Mouse (Mus musculus) heart, postnatal 4 days (tissue): ENCODE measurements around the gene Vmn2r106. TPM values are rescaled to one million over a fixed set of nuclear protein-coding genes. Genes with fewer than 3 reads are reported as not detected.

Source experiments
- DNase-seq: peaks from one replicate; pipeline ENCODE4 v3.0.0; 2021
- total RNA-seq, 2 experiments: library from RNA; stranded (reverse); gene quantifications; 2 replicates each; pipeline ENCODE4 v1.2.3; 2021

Gene Vmn2r106
- not detected for total RNA-seq

- DNase-seq, result no peak
Measured at GRCm38 (mm10) chr17:20285453-20285852, at the start of gene Vmn2r106. Gene Vmn2r106, minus strand, starts transcription at chr17:20285553.

GRCm38 (mm10) chr17:20305790-20306189 lies 20.4 kb upstream of the Vmn2r106 start:
- no peak for DNase-seq

GRCm38 (mm10) chr17:20286906-20287305 lies 1.6 kb upstream of the Vmn2r106 start:
- DNase-seq, result no peak

GRCm38 (mm10) chr17:20255522-20255921 lies 29.8 kb downstream of the Vmn2r106 start:
- DNase-seq, result no peak

- DNase-seq, result no peak
Measured at GRCm38 (mm10) chr17:20234952-20235351, 50.4 kb downstream of the Vmn2r106 start, which contains the start of gene Vmn2r105. Gene Vmn2r105, minus strand, starts transcription at chr17:20235052.

Other genes starting within 250 kb of the Vmn2r106 start
- gene Vmn2r104, start 237.2 kb downstream of the Vmn2r106 start, total RNA-seq, result not detected
- gene Fpr-rs7, start 171.3 kb downstream of the Vmn2r106 start, total RNA-seq, result not detected
- gene Fpr-rs6, start 102.5 kb downstream of the Vmn2r106 start, total RNA-seq, result not detected
- not detected for gene Vmn2r105, start 50.5 kb downstream of the Vmn2r106 start, total RNA-seq
- gene Vmn2r107, start 59.7 kb upstream of the Vmn2r106 start, total RNA-seq, result not detected
- gene Vmn1r224, start 128.6 kb upstream of the Vmn2r106 start, total RNA-seq, result not detected
- not detected for gene Vmn2r108, start 195.8 kb upstream of the Vmn2r106 start, total RNA-seq
- not detected for gene Vmn1r225, start 212.6 kb upstream of the Vmn2r106 start, total RNA-seq